Mouse (Mus musculus): Measurements from ENCODE around the gene Col24a1.

Gene Col24a1

DNA sequence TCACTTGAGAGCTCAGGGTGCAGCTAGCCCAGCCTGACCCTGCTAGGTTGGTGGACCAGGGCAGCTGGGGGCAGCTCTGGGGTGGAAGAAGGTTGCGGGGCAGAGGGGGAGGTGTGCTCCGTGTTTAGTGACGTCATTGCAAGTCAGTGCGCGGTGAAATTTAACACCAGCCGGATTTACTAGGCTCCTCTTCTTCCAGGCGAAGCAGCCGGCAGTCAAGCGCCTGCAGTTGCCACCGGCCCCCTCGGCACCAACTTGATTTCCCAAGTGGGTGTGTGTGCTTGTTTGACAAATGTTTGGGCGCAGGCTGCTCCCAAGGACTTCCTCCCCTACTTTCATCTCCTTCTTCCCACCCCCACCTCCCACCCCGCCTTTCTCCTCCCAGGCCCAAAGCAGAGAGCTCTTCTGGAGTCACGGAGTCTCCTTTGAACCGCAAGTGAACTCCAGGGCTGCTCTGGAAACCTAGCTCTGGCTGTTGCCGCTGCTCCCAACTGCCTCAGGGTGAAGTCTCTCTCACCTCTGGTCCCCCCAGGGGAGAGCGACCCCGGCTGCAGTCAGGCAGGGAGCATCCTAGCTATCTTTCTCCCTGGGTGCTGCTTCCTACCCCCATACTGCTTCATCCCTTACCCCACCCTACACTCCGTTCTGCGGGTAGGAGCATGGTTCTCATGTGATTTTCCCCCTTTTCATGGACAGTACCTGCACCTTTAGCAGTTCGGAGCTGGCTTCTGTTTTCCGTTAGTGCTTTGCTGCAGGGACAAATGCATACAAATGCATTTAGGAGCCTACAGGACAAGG, at the start of gene Col24a1:
TSS of gene Col24a1 (plus strand) at position 136 of the 798 bp plus-strand sequence.
- DNase-seq (ENCODE audit: low spot score): peak; percentile 48

- no peak for DNase-seq (ENCODE audit: low spot score)
These were observed 44.2 kb upstream of the Col24a1 start for GRCm38 (mm10) chr3:145248040-145248439.

- no peak for DNase-seq (ENCODE audit: low spot score)
These were observed 39.2 kb upstream of the Col24a1 start for GRCm38 (mm10) chr3:145253066-145253465.

- DNase-seq (ENCODE audit: low spot score): no peak
These were observed 37.4 kb upstream of the Col24a1 start for GRCm38 (mm10) chr3:145254764-145255396.

DNA sequence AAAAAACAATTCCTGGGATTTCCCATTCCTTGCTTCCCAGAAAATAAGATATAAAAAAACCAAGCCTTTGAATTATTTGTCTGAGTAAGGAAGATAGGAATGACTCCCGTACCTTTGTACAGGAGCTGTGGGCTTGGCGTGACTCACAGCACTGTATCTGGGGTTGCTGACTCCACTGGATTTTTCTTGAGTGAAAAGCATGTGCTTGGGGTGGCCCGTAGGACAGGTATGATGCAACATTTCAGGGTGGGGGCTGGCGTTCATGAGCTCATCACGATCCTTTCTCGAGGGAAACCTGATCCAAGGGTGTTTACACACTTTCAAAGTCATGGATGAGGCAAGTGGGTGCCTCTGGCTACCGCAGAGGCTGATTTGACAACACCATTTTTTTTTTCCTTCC, 35.6 kb upstream of the Col24a1 start:
- no peak for DNase-seq (ENCODE audit: low spot score)

GRCm38 (mm10) chr3:145259678-145260077, 32.6 kb upstream of the Col24a1 start:
- no peak for DNase-seq (ENCODE audit: low spot score)

DNA sequence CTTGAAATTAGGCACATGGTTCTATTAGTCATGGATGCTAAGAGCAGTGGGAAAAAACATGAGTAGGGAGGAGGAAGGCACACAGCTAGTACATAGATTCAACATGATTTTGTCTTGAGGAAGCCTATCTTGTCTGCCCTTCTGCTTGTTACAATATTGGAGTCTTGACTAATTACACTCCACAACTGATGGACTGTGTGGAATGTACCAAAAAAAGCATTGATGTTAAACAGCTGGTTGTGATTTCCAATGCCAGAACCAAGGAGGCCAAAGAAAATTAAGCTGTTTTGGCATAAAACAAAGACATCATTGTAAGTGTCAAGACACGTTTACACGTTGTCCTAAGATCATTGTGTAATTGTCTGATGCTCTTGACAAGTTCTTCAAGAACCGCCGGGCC, 29.1 kb upstream of the Col24a1 start:
- no peak for DNase-seq (ENCODE audit: low spot score)

- DNase-seq (ENCODE audit: low spot score): peak; percentile 34
These were observed 24.2 kb upstream of the Col24a1 start for GRCm38 (mm10) chr3:145268066-145268465.

DNA sequence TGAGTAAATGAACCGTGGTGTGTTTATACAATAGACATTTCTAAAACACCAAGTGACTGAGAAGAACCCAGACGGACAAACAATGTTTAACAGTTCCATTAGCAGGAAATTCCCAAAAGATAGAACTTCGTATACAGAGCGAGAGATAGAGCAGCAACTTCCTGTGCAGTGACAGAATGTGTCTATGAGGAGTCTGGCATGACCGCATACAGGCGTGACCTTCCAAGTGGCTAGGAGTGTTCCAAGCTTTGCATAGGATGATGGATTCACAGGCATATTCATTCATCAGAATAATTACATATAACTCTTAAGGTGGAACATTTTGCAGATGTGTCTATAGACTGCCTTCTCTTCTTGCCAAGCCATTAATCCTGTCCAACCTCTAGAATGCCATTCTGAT, 18.1 kb upstream of the Col24a1 start:
- no peak for DNase-seq (ENCODE audit: low spot score)

DNA sequence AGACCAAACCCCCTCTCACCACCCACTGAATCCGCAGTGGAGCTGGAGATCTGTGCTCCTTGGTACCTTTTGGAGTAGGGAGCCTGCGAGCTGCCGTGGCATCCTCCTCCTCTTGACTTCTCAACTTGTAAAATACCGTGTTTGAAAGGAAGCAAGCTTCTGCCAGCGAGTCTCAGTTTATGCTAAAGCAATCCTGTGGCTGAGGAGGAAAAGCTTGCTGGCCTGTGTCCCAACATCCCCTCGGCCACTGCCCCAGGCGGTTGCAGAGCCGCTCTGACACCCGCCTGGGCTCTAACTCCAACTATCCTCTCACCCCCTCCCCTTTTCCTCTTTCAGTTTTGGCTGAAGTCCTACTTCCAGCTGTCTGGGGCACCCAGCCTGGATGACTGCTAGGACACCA, 935 bp downstream of the Col24a1 start:
- DNase-seq (ENCODE audit: low spot score): peak; percentile 16

- no peak for DNase-seq (ENCODE audit: low spot score)
These were observed 1.5 kb downstream of the Col24a1 start for GRCm38 (mm10) chr3:145293623-145294307.

- DNase-seq (ENCODE audit: low spot score): no peak
These were observed 7.8 kb downstream of the Col24a1 start for GRCm38 (mm10) chr3:145299980-145300591.

DNA sequence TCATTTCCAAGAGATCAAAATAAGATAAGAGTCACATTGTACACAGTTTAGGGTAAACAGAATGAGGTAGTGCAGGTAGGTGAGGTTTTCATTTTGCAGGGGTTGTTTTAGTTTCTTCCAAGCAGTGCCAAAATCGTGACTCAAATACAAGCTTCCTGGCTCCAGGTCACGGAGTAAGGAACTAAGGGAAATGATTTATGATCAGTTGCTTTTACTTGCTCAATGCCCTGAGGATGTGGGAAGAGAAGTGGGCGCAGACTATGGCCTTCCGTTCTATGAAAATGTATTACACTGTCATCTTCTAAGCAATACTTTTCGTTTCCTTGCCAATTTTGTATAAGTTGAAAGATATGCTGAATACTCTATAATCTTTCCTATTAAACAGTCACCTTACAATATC, 13.0 kb downstream of the Col24a1 start:
- no peak for DNase-seq (ENCODE audit: low spot score)

- DNase-seq (ENCODE audit: low spot score): no peak
These were observed 14.9 kb downstream of the Col24a1 start for GRCm38 (mm10) chr3:145307209-145307608.

DNA sequence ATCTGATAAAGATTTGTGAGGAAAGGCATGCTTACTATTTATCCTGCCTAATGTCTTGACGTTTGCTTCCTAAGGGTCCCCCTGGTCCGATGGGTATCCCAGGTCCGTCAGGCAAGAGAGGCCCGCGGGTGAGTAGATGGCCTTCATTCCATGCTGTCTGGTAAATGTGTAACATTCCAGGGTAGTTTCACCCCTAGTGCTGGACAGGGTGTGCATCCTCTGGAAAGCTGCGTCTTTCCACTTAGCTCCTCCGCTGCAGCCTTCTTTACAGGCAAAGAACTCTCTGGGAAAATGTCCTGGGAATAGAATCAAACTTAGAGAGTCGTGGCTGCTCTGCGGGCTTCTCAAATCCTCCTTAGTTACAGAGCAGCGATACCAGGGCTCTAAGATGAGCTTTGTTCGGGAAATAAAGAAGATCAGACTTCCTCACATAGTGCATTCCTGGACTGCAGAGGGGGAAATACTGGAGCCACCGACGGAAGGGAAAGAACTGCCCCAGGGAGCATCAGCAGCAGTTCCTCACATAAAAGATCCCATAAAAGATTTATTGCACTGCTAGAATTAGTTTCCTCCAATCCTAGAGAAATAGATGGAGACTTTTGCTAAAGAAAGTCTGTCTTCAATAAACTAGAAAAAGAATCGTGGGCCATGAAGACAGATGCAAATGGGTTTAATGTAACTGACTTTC, 28.5 kb downstream of the Col24a1 start:
- DNase-seq (ENCODE audit: low spot score): no peak

DNA sequence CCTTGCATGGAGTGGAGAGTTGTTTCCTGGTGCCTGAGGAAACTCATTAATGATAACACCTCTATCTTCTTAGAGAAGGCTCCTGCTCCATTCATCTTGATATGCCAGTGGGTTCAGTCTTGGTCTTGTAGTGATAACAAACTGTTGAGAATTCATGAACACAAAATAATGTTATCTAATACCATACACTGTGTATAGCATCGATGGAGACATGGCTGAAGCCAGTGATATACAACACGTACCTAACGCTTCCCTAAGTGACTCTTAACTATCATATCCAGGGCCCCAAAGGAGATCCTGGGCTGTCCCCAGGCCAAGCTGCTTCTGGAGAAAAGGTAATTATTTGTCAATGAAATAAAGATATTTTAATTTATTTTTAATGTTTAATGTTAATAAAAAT, 33.1 kb downstream of the Col24a1 start:
- DNase-seq (ENCODE audit: low spot score): no peak

- DNase-seq (ENCODE audit: low spot score): no peak
These were observed 39.4 kb downstream of the Col24a1 start for GRCm38 (mm10) chr3:145331642-145332041.

DNA sequence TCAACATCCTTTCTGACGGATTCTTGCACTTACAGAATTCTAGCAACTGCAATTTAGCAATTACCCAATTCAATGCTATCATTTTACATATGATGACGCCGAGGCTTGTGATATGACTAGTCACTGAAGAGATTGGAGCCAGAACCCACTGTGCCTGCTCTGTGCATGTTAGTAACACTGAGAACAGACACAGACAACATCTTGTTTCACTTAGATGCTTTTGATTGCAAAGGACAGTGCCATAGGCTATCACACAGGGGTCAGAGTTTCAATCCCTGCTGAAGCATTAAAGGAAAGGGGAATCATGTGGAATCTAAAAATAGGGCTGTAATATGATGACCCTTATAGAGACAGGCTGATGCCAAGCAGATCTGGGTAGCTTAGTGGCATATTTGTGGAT, 41.8 kb downstream of the Col24a1 start:
- no peak for DNase-seq (ENCODE audit: low spot score)

DNA sequence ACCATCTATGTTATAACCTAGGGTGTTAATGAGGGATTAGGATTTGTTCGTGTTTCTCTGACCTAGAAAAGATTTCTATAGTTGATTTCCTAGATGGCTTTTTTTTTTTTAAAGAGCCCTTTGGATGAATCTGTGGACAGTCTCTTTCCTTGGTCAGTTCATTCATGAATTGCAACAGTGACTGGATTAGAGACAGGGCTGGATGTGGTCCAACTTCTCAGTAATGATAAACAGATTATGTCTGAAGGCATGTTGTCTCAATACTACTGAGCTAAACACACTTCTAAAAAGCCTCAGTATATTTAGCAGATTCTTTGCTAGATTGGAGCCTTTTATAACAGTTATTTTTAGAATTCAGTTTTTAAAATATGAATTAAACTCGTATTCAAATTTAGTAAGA, 44.9 kb downstream of the Col24a1 start:
- no peak for DNase-seq (ENCODE audit: low spot score)

GRCm38 (mm10) chr3:145339851-145340499, 47.7 kb downstream of the Col24a1 start:
- no peak for DNase-seq (ENCODE audit: low spot score)

DNA sequence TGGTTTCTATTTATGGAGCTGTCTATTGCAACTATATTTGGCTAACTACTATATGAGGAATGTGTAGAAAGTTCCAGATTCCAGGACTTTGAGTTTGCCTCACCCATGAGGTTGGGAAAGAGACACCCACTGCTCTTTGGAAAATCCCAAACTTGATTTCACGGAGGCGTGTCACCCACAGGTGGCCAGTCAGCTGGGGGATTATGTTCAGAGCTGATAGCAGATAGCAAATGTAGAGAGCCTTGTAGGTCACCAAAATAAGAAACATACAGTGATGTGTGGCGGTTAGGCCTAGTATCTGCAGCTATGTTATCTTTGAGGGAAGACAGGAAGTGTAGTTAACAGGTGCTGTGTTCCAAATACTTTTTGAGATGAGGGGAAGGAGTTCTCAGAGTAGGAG, 56.4 kb downstream of the Col24a1 start:
- no peak for DNase-seq (ENCODE audit: low spot score)

DNA sequence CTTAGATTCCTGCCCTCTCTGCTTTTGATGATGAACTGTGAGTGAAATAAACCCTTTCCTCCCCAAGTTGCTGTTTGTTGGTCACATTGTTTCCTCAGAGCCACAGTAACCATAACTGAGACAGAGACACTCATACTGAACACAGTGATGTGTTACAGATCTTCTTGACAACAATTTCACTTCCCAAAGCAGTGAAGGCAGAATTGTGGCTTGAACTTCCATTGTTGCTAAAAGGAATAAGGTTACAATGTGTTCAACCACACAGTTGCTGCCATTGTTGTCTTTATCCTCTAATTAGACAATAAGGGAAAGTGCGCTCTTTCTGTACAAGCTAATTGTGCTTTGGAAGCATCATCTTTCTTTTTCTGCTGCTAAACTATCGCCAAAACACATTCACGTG, 61.7 kb downstream of the Col24a1 start:
- no peak for DNase-seq (ENCODE audit: low spot score)

All from yolk sac, embryonic 10.5 days (tissue).